Mouse (Mus musculus): ENCODE results near the gene Setd3.
A peak's percentile ranks its signal among the peaks of the same experiment; 100 is the strongest.

The Setd3 gene

DNA sequence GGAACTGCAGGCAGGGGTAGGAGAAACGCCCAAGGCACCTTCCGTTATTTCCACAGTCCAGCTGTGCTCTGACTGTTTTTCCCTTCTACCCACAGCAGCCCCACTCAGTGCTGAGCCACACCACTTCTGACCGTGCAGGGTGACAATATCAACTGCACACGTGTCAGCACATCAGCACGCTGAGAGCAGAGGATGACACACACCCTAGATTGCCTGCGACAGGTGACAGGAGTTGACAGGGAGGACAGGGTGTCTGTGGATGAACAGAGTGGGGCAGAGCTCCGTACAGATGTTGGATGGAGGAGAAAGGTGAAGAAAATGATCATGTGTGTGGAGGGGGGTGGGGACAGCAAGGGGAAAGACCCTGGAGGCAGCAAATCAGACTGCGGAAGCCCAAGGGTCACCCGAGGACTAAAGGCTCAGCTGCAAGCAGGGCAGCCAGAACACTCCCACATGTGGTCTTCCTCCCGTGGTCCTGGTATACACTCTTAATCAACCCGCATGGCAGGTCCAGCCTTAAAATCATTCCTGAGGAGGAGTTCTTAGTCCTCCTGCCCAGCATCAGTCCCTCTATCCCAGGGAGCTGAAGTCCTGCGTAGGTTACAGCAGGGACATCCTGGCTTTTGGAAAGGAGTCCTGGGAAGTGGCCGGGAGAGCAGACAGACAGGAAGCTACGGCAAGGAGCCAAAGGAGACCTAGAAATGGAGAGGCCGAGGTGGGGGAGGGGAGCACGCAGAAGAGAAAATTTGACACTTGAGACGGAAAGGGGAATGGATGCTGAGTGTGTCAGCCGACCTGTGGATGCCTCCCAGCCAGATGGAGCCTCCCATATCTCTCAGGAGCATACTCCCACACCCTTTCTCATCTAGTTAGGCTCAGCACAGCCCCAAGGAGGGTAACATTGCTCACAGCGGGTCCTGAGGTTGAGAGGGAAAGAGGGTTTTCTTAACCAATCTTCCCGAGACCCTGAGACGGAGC is 108.1 kb downstream of the Setd3 start:
- DNase-seq (ENCODE audit: low spot score): no peak

DNA sequence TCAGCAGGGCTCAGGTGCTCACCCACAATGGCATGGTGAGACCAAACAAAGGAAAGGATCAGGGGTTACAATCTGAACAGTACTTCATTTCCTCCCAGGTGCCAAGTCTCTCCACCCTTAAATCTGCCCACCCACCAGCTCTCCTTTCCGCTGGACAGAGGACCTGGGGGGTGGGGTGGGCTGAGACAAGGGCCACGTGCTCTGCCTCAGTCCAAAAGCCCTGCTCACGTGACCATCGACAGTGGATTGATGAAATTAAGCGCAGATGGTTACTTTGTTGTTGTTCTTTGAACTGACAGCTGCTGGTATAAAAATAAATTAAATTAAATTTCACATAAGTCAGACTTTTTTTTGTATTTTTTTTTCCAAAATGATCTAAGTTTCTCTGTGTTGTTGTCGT is 109.6 kb downstream of the Setd3 start:
- DNase-seq (ENCODE audit: low spot score): no peak

DNA sequence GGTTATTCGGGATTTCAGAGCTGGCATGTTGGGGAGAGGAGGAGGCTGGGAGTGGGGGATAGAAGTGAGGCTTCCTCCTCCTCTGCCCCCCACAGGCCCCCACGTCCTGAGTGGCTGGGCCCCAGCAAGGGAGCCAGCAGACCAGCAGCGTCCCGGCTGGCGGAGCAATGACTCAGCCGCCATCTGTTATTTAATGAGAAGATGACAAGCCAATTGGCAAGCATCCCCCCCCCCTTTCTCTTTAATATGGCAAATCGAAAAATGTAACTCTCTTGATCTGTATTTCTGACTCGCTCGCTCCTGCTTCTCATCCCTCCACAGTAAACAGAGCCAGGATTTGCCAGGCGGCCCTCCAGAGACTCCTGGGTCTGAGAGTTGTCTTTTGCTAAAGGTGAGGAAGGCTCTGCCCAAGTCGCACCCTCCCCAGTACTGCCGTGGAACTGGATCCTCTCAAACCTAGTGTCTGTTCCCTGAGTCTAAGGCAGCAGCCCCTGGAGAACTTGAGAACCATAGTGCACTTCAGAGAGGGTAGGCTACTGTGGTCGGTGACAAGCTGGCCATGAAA is 111.2 kb downstream of the Setd3 start:
- DNase-seq (ENCODE audit: low spot score): no peak

DNA sequence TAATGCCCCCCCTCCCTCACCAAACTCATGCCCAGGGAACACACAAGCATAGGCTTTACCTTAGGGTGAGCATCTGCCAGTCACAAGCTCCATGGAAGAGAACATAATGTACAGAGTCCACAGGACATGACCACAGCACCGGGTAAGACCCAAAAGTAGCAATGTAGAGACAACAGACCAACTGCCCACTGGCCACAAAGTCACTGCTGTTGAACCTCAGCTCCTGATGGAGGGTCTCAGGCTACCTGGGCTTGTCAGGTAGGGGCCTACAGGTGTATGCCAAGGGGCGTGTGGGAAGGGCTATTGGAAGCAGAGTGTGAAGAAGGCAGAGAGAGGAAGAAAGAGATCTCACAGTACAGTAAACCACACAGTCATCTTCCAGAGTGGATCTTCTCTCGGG is 111.9 kb downstream of the Setd3 start:
- DNase-seq (ENCODE audit: low spot score): no peak

DNA sequence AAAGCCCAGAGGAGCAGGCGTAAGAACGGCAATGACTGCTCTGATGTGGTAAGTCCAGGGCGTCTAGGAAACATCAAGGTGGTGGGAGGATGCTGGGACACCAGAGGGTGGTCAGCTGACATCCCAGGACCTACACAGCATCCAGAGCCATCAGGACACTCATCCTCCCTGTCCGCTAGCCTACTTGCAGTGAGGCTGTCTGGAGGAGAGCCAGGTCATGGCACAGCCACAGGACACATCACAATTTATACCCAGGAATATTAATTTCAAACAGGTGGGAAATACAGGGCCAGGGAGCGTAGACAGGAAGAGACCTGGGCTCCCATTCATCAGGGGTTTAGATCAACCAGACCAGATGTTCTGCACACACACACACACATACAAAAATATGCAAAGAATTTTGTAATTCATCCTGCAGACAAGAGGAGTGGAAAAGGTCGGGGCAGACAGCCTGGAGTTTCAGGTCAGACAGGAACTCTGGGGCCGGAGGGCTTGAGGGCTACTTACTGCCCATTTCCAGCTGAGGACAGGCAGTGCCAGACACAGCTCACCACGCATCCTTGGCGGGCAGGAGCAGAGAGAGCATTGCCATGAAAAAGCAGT is 114.6 kb downstream of the Setd3 start:
- peak; percentile 55 for DNase-seq (ENCODE audit: low spot score)

DNA sequence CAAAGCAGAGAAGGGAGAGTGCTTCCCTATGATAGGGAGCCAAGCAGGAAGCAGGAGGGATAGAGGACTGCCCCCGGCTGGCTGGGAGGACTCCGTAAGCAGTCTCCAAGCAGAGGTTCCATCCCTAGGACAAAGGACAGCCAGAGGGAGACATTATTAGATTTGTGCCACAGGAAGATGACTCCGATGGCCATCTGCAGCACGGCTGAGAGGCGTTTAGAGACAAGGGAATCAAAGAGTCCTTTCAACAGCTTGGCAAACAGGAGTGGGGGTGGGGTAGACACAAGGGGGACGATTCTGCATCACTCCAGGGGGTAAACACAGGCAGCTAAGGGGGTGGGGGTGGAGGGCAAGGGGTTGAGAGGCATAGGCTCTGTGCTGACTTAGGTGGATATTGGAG is 115.1 kb downstream of the Setd3 start:
- DNase-seq (ENCODE audit: low spot score): no peak

DNA sequence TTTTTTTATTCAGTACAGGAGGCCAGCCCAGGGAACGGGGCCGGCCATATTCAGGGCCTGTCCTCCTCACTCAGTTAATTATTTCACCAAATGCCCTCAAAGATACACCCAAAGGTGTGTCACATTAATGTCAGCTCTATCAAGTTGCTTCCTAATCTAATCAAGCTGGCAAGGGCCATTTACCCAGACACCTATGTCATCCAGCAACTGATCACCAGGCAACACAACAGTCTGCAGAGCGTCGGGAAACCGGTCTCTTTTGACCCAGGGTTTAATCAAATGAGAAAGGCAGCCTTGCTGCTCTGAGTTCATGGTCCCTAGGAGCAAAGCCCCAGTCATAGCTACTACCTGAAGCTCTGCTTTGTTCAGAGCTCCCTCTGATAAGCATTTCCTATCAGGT is 117.0 kb downstream of the Setd3 start:
- DNase-seq (ENCODE audit: low spot score): no peak

DNA sequence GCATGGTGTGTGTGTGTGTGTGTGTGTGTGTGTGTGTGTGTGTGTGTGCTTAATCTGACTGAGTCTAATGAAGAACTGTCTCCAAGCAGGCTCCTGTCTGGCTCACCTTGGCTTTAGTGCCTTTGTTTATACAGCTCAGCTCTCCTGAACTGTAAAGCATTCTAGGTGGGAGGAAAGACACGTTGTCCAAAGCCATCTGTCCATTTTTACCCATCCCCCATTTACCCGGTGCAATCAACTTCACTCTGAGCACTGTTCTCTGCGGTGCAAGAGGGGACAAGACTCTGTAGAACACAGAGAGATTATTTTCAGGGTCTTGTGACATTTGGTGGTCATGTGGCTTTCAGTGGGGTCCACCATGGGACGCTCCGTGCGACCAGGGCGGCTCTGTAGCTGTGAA is 117.5 kb downstream of the Setd3 start:
- no peak for DNase-seq (ENCODE audit: low spot score)
